Mouse (Mus musculus) NIH3T3 (cell line): ENCODE results near the gene Gfod2.

Source experiments
- DNase-seq: peaks from one replicate; pipeline ENCODE4 v3.0.0-alpha.2; 2012; ENCODE audit warnings: low read depth

Gfod2 gene

GRCm38 (mm10) chr8:105757796-105758276, 628 bp downstream of the Gfod2 start:
- no peak for DNase-seq

- DNase-seq, result no peak
These were observed 3.8 kb downstream of the Gfod2 start for GRCm38 (mm10) chr8:105754688-105755087.

GRCm38 (mm10) chr8:105753916-105754315, 4.5 kb downstream of the Gfod2 start:
- peak; percentile 89 for DNase-seq

- peak; percentile 82 for DNase-seq
These were observed 7.9 kb downstream of the Gfod2 start for GRCm38 (mm10) chr8:105750606-105751005.

- DNase-seq, result peak; percentile 56
These were observed 15.2 kb downstream of the Gfod2 start for GRCm38 (mm10) chr8:105743301-105743700.

GRCm38 (mm10) chr8:105739216-105739615, 19.2 kb downstream of the Gfod2 start:
- no peak for DNase-seq

- no peak for DNase-seq
These were observed 26.3 kb downstream of the Gfod2 start for GRCm38 (mm10) chr8:105732186-105732585.

GRCm38 (mm10) chr8:105727397-105728124, 30.9 kb downstream of the Gfod2 start:
- DNase-seq, result no peak

- DNase-seq, result no peak
These were observed 32.7 kb downstream of the Gfod2 start for GRCm38 (mm10) chr8:105725726-105726125.

GRCm38 (mm10) chr8:105722861-105723260, 35.6 kb downstream of the Gfod2 start:
- no peak for DNase-seq

- DNase-seq, result no peak
These were observed 38.8 kb downstream of the Gfod2 start for GRCm38 (mm10) chr8:105719637-105720036.

GRCm38 (mm10) chr8:105716302-105716945, 42.0 kb downstream of the Gfod2 start:
- DNase-seq, result no peak

- DNase-seq, result no peak
These were observed 43.4 kb downstream of the Gfod2 start for GRCm38 (mm10) chr8:105715042-105715441.

- peak; percentile 96 for DNase-seq
These were observed 44.3 kb downstream of the Gfod2 start for GRCm38 (mm10) chr8:105714139-105714538.

- DNase-seq, result no peak
These were observed 46.2 kb downstream of the Gfod2 start for GRCm38 (mm10) chr8:105712286-105712685.

GRCm38 (mm10) chr8:105709317-105709716, 49.1 kb downstream of the Gfod2 start:
- no peak for DNase-seq

GRCm38 (mm10) chr8:105708675-105709074, 49.8 kb downstream of the Gfod2 start:
- no peak for DNase-seq

- peak; percentile 94 for DNase-seq
These were observed 50.7 kb downstream of the Gfod2 start, which contains the start of the genes 4933405L10Rik and Enkd1 for GRCm38 (mm10) chr8:105707498-105708403. Gene 4933405L10Rik (plus strand): TSS chr8:105707655. Gene Enkd1 (minus strand): TSS chr8:105708210.

GRCm38 (mm10) chr8:105706426-105706825, 52.0 kb downstream of the Gfod2 start:
- DNase-seq, result no peak

GRCm38 (mm10) chr8:105704955-105705354, 53.5 kb downstream of the Gfod2 start:
- no peak for DNase-seq

- no peak for DNase-seq
These were observed 54.2 kb downstream of the Gfod2 start for GRCm38 (mm10) chr8:105704146-105704812.
